Mouse (Mus musculus): ENCODE results near the gene Eef2.

- no peak for TF ChIP-seq CTCF (conservative IDR thresholded peaks at IDR 0.05; ENCODE audit: insufficient read depth, insufficient read length, low read depth, low read length)
- TF ChIP-seq POLR2A (IDR thresholded peaks at IDR 0.05; ENCODE audit: low read depth, low read length) = no peak
These were observed 35.5 kb upstream of the Eef2 start for GRCm38 (mm10) chr10:81140717-81141454.

All from kidney, adult 2 months (tissue).